Mouse (Mus musculus) erythroblast, adult 5-6 weeks (primary cell): ENCODE results near the gene Adss. TPM values are rescaled to one million over a fixed set of nuclear protein-coding genes. Genes with fewer than 3 reads are reported as not detected.
"Not testable (repeated sequence)": the region's sequence is repeated elsewhere in the genome, so short reads cannot be mapped to it uniquely, and the experiment has no call there.

Experiments used
- ATAC-seq: replicated peaks from 2 replicates; pipeline ENCODE4 v1.8.0; 2016; ENCODE audit warnings: moderate number of reproducible peaks, mild to moderate bottlenecking, moderate TSS enrichment, inconsistent platforms; ENCODE audit not compliant: poor library complexity, low FRiP score, severe bottlenecking
- total RNA-seq, 2 experiments: library from RNA; stranded (forward) in 1 of 2; stranded (reverse) in 1 of 2; fragments of 150-400 nt in 1 of 2; fragments of 200-764, 138-1000 nt in 1 of 2; gene quantifications; 2 replicates each; pipeline versions ENCODE4 v1.2.3 to v1.2.4; 2015 to 2017; ENCODE audit warnings: low replicate concordance in 2 of 2

The Adss gene
- total RNA-seq (2015; ENCODE audit: low replicate concordance) (22.7 and 40.3 TPM in 2 replicates), total RNA-seq (2017; ENCODE audit: low replicate concordance) (43.6 and 45.2 TPM in 2 replicates)

DNA sequence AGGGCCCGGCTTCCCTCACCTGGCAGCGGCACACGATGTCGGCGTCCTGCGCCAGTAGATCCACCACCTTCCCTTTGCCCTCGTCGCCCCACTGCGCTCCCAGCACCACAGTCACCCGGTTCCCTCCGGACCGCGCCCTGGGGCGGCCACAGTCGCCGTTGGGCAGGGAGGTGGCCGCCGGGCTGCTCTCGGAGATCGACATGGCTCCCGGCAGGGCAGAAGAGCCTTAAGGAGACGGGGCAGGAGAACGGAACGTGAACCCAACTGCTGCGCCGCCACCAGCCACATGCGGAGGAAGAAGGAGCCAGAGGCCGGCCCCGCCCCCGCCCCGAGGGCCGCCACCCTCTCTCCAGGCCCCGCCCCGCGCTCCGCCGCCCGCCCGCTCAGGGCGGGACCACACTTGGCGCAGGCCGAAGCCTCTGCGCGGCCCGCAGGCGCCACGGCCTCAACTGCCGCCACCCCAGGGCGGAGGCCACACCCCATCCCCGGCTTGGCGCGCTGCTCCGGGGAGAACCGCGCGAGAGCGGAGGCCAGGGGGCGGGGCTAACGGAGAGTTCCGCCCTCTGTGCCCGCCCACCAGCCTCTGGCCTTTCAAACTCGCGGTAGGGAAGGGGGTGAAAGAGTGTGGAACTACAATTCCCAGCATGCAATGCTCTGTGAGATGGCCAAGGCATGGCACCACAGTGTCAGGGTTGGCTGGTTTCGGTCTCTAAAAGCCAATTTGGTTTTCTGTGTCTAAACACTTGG, at the start of gene Adss:
Gene Adss, minus strand, starts transcription at position 319 of the 747 bp plus-strand sequence.
- ATAC-seq: peak; percentile 93

GRCm38 (mm10) chr1:177845812-177846211, 49.5 kb upstream of the Adss start:
- peak; percentile 57; the same call in 1 of the 2 replicates for ATAC-seq

DNA sequence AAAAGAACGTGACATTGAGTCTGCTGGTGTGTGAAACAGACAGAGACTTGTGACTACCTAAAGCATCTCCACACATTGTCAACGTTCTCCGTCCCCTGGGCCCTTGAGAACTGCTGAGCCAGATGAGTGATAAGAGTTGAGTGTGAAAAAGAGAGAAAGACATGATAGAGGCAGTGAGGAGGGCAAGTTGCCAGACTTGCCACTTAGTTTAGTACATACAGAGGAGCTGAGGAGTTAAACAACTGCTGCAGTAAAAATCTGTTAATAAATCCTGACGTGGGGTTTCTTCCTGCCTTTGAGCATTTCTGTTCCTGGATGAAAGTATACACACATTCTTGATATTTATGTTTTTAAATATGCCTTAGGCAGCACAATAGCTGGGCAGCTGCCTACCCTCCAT, 31.5 kb upstream of the Adss start:
- not testable (repeated sequence) for ATAC-seq

- peak; percentile 67 for ATAC-seq
Observed at GRCm38 (mm10) chr1:177806772-177807171, 10.5 kb upstream of the Adss start.

- no peak for ATAC-seq
Observed at GRCm38 (mm10) chr1:177803511-177803910, 7.2 kb upstream of the Adss start.

DNA sequence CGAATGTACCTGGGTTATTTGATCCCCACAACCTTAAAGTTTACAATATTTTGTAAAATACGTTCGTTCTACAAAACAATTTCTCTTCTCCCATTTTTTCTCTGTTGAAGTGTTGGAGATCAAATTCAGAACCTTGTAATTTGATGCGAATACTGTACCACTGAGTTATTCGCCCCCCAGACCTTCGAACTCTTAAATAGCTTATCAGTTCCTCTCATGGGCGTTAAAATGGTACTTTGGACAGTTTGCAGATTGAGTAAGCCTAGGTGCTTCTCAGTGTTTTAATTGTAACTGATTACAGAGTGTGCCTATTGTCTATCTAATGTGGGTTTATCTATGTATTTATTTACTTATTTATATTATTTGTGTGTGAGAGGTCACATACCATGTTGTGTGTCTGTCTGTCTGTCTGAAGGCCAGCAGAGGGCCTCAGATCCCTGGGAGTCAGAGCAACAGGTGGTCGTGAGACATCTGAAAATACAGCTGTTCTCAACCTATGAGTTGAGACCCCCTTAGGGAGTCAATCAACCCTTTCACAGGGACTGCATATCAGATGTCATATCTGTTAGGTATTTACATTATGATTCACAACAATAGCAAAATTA, 942 bp upstream of the Adss start:
- no peak for ATAC-seq

- ATAC-seq: peak; percentile 23
Observed at GRCm38 (mm10) chr1:177795421-177796192, 704 bp downstream of the Adss start.

GRCm38 (mm10) chr1:177794866-177795265, 1.4 kb downstream of the Adss start:
- ATAC-seq: no peak

- ATAC-seq: no peak
Observed at GRCm38 (mm10) chr1:177792835-177793234, 3.5 kb downstream of the Adss start.

- ATAC-seq: no peak
Observed at GRCm38 (mm10) chr1:177777397-177777796, 18.9 kb downstream of the Adss start.

- ATAC-seq: no peak
Observed at GRCm38 (mm10) chr1:177768931-177769330, 27.4 kb downstream of the Adss start.

- no peak for ATAC-seq
Observed at GRCm38 (mm10) chr1:177757249-177757648, 39.1 kb downstream of the Adss start.

- no peak for ATAC-seq
Observed at GRCm38 (mm10) chr1:177753496-177753895, 42.8 kb downstream of the Adss start.

GRCm38 (mm10) chr1:177747869-177748540, 48.3 kb downstream of the Adss start:
- ATAC-seq: no peak

DNA sequence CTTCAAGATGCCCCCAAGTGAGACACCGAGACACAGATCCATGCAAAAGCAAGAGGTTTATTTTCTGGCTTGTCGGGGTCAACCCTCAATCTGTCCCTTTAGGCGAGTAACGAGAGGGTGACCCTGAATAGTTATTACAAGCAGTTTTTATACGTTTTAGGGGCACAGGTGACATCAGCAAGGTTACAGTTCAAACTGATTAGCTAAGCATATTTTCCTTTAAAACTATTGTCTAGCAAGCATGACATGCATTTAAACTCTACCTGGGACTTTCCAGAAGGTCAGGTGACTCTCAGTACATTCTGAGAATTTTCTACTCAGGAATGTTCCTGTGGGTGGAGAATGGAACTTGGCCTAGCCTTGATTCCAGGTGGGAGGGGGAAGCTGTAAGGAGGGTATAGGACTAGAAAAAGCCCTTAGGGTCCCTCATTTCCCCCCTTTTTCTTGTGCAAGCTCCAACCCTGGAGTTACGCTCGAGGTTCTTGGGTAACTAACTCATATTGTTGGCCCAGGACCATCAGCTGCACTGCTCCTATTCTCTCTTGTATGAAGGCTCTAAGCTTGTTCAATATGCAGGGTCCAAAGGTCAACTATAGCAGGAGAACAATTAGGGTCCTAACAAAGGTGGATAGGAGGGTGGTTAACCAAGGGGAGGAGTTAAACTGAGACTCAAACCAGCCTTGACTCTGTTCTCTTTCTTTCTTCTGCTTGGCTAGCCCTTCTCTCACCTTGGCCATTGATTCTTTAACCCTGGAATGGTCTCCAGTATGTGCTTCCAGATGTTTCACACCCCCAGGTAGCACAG, 51.6 kb downstream of the Adss start:
- ATAC-seq: no peak

GRCm38 (mm10) chr1:177742119-177742518, 54.2 kb downstream of the Adss start:
- ATAC-seq: no peak

GRCm38 (mm10) chr1:177740707-177741106, 55.6 kb downstream of the Adss start:
- no peak for ATAC-seq

- ATAC-seq: no peak
Observed at GRCm38 (mm10) chr1:177737505-177738105, 58.7 kb downstream of the Adss start.

- ATAC-seq: no peak
Observed at GRCm38 (mm10) chr1:177731973-177732372, 64.3 kb downstream of the Adss start.
